In genomic region chr16:87443245-87443644, GRCm38 (mm10) we compare ENCODE assay signal across 12 mouse cellular contexts.
"Had no signal": no experiment of that assay in that cellular context is flagged by ENCODE, and none has a peak within 500 bp of the region (broad histone marks: within the 10 kb centered on the region; RNA-seq: fewer than 3 reads in every experiment).

No protein-coding gene starts in this region.

- H3K27ac ChIP-seq: kidney, postnatal 0 days; limb, embryonic 15.5 days; liver, embryonic 12.5 days; midbrain, embryonic 12.5 days had no signal

- H3K27me3 ChIP-seq: limb, embryonic 15.5 days; liver, embryonic 12.5 days; midbrain, embryonic 12.5 days had no signal

- ATAC-seq: hindbrain, embryonic 16.5 days; inflammation-experienced regulatory T-cells, adult 6 months; liver, embryonic 12.5 days; midbrain, embryonic 16.5 days had no signal

- H3K9me3 ChIP-seq: limb, embryonic 15.5 days; liver, embryonic 12.5 days; midbrain, embryonic 12.5 days had no signal

- DNase-seq: kidney, adult 8-10 months; kidney, postnatal 36 days; lung, embryonic 14.5 days; right cerebral cortex, postnatal 14 days; thymus, postnatal 4 days had no signal

- H3K9ac ChIP-seq: limb, embryonic 15.5 days; liver, embryonic 12.5 days; lung, embryonic 14.5 days; midbrain, embryonic 12.5 days had no signal

- H3K4me2 ChIP-seq: limb, embryonic 15.5 days; liver, embryonic 12.5 days; lung, embryonic 14.5 days; midbrain, embryonic 12.5 days had no signal

- H3K36me3 ChIP-seq: limb, embryonic 15.5 days; liver, embryonic 12.5 days; midbrain, embryonic 12.5 days had no signal

- H3K4me3 ChIP-seq: limb, embryonic 15.5 days; liver, embryonic 12.5 days; midbrain, embryonic 12.5 days had no signal
